Mouse (Mus musculus): Measurements from ENCODE around the gene Snx25. TPM values are rescaled to one million over a fixed set of nuclear protein-coding genes. Genes with fewer than 3 reads are reported as not detected.

Gene Snx25
- 9.6 and 9.8 TPM in 2 replicates for polyA plus RNA-seq (2014; fragmentation: Nextera tagmentation; extraction: Ambion mirVana)

DNA sequence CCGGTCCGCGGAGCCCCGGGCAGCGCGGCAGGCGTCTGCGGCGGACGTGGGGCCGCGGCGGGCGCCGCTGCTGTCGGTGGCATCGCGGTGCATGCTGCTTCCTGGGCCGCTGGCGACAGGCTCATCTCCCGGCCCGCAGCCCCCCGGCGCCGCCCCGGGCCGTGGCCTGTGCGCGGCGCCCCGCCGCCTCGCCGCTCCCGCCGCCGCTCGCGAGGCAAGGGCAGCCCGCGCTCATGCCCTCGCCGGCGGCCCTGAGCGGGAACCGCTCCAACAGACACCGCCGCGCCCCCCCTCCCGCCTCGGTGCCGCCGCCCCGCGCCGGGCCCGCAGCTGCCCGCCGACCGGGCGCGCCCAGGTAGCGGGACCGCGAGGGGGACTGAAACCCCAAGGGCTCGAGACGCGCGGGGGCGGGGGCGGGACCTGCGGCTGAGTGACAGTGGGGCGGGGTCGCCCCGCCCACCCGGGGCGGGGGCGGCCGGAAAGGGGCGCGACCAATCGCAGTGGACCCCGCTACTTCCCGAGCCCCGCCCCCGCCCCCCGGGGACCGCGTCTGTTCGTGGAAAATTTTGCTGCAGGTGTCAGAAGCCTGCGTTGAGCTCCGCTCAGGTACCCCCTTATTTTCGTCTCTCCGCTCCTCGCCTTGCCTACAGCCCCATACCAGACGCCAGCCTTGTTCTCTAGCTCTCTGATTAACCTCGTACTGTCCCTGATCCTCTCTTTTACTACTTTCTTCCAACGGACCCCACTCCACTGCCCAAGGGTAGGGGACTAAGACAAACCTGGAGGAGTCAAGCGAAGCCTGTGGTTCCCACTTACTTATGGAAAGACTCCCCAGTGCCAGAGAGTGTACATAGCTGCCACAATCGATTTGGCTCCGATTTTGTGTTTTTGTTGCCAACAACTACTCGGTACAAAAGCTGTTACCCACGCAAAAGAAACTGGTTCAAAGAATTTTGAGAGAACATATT, at the start of gene Snx25:
Gene Snx25 (minus strand): TSS at position 96 of the 968 bp plus-strand sequence.
- peak; percentile 89 for ATAC-seq (ENCODE audit: low read depth)
- peak; percentile 88 for DNase-seq (ENCODE audit: low spot score)
- Histone ChIP-seq H3K4me3 (ENCODE audit: low read depth, low read length) (peak within 1 kb of the TSS; percentile 79), H3K9me3 (ENCODE audit: control insufficient read depth, low read length) (no peaks in the 10 kb centered on the region), H3K4me2 (ENCODE audit: low read depth, low read length) (peak within 1 kb of the TSS; percentile 84), H3K27ac (replicated peaks; ENCODE audit: low read depth, low read length) (no peak within 1 kb of the TSS), H3K9ac (ENCODE audit: low read depth, low read length) (peak within 1 kb of the TSS; percentile 80), H3K36me3 (ENCODE audit: control insufficient read depth, insufficient read depth, low read length) (no peaks in the 10 kb centered on the region), H3K27me3 (replicated peaks; ENCODE audit: control insufficient read depth, insufficient read depth, low read length) (no peaks in the 10 kb centered on the region), H3K4me1 (ENCODE audit: control insufficient read depth, insufficient read depth, low read length) (peaks cover 12% of the 10 kb centered on the region)
- WGBS: 9% methylated on average over 17 of the region's 103 CpGs

GRCm38 (mm10) chr8:46197673-46198072, 45.7 kb upstream of the Snx25 start:
- no peak for ATAC-seq (ENCODE audit: low read depth)
- Histone ChIP-seq H3K4me1 (ENCODE audit: control insufficient read depth, insufficient read depth, low read length) (no peaks in the 10 kb centered on the region), H3K9me3 (ENCODE audit: control insufficient read depth, low read length) (no peaks in the 10 kb centered on the region), H3K9ac (ENCODE audit: low read depth, low read length) (no peak overlapping the region), H3K4me2 (ENCODE audit: low read depth, low read length) (no peak overlapping the region), H3K27me3 (replicated peaks; ENCODE audit: control insufficient read depth, insufficient read depth, low read length) (no peaks in the 10 kb centered on the region), H3K36me3 (ENCODE audit: control insufficient read depth, insufficient read depth, low read length) (peaks cover 34% of the 10 kb centered on the region), H3K4me3 (ENCODE audit: low read depth, low read length) (no peak overlapping the region), H3K27ac (replicated peaks; ENCODE audit: low read depth, low read length) (no peak overlapping the region)
- WGBS: 82% methylated on average over 5 of the region's 5 CpGs
- no peak for DNase-seq (ENCODE audit: low spot score)

DNA sequence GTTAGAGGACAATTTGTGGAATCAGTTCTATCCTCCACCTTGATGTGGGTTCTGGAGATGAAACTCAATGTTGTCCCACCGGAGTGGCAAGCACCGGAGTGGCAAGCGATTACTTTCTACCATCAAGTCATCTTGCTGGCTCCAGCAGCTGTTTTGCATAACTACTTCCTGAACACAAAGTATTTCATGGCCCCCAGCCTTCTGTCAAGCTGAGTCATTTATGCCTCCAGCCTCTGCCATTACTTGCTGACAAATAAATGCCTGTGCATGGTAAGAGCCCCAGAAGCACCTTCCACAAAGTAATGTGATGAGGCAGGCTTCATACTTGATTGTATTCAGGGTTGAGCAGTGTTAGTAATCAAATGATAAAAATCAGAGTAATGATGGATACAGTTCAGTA, 44.9 kb upstream of the Snx25 start:
- H3K27ac ChIP-seq (replicated peaks; ENCODE audit: low read depth, low read length): no peak overlapping the region
- 71% methylated on average over 3 of the region's 3 CpGs for WGBS
- no peaks in the 10 kb centered on the region for H3K27me3 ChIP-seq (replicated peaks; ENCODE audit: control insufficient read depth, insufficient read depth, low read length)
- DNase-seq (ENCODE audit: low spot score) (no peak), ATAC-seq (ENCODE audit: low read depth) (no peak)
- no peaks in the 10 kb centered on the region for H3K9me3 ChIP-seq (ENCODE audit: control insufficient read depth, low read length)
- peaks cover 40% of the 10 kb centered on the region for H3K36me3 ChIP-seq (ENCODE audit: control insufficient read depth, insufficient read depth, low read length)
- H3K4me2 ChIP-seq (ENCODE audit: low read depth, low read length): no peak overlapping the region
- H3K9ac ChIP-seq (ENCODE audit: low read depth, low read length): no peak overlapping the region
- H3K4me3 ChIP-seq (ENCODE audit: low read depth, low read length): no peak overlapping the region
- no peaks in the 10 kb centered on the region for H3K4me1 ChIP-seq (ENCODE audit: control insufficient read depth, insufficient read depth, low read length)

DNA sequence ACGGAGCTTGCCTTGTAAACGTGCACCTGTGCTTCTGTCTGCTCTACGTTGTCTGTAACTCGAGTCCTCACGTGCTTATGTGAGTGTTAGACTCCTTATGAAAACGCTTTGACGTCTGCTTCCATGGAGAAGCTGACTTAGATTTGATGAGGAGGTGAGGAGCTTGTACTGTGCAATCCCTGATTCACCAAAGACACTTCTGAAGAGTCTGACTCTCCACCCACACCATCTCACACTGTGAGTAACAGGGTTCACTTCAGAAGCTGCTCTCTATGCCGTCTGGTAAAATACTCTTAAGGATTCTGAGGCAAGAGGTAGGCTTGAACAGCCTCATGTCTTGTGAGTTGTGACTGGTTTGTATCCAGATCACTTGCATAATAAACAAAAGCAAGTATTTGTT, 41.1 kb upstream of the Snx25 start:
- H3K4me1 ChIP-seq (ENCODE audit: control insufficient read depth, insufficient read depth, low read length): no peaks in the 10 kb centered on the region
- WGBS: 82% methylated on average over 8 of the region's 8 CpGs
- DNase-seq (ENCODE audit: low spot score): no peak

GRCm38 (mm10) chr8:46185361-46185760, 33.4 kb upstream of the Snx25 start:
- Histone ChIP-seq H3K9me3 (ENCODE audit: control insufficient read depth, low read length) (no peaks in the 10 kb centered on the region), H3K27ac (replicated peaks; ENCODE audit: low read depth, low read length) (no peak overlapping the region), H3K4me1 (ENCODE audit: control insufficient read depth, insufficient read depth, low read length) (no peaks in the 10 kb centered on the region), H3K9ac (ENCODE audit: low read depth, low read length) (no peak overlapping the region), H3K36me3 (ENCODE audit: control insufficient read depth, insufficient read depth, low read length) (peaks cover 18% of the 10 kb centered on the region), H3K27me3 (replicated peaks; ENCODE audit: control insufficient read depth, insufficient read depth, low read length) (no peaks in the 10 kb centered on the region), H3K4me3 (ENCODE audit: low read depth, low read length) (no peak overlapping the region), H3K4me2 (ENCODE audit: low read depth, low read length) (no peak overlapping the region)
- ATAC-seq (ENCODE audit: low read depth) (no peak), DNase-seq (ENCODE audit: low spot score) (peak; percentile 74)
- WGBS: 4% methylated on average over 2 of the region's 2 CpGs

More for the DNA sequence above, 41.1 kb upstream of the Snx25 start:
- Histone ChIP-seq H3K36me3 (ENCODE audit: control insufficient read depth, insufficient read depth, low read length) (peaks cover 49% of the 10 kb centered on the region), H3K4me3 (ENCODE audit: low read depth, low read length) (no peak overlapping the region), H3K9me3 (ENCODE audit: control insufficient read depth, low read length) (no peaks in the 10 kb centered on the region), H3K9ac (ENCODE audit: low read depth, low read length) (no peak overlapping the region), H3K4me2 (ENCODE audit: low read depth, low read length) (no peak overlapping the region), H3K27me3 (replicated peaks; ENCODE audit: control insufficient read depth, insufficient read depth, low read length) (no peaks in the 10 kb centered on the region), H3K27ac (replicated peaks; ENCODE audit: low read depth, low read length) (no peak overlapping the region)
- no peak for ATAC-seq (ENCODE audit: low read depth)

DNA sequence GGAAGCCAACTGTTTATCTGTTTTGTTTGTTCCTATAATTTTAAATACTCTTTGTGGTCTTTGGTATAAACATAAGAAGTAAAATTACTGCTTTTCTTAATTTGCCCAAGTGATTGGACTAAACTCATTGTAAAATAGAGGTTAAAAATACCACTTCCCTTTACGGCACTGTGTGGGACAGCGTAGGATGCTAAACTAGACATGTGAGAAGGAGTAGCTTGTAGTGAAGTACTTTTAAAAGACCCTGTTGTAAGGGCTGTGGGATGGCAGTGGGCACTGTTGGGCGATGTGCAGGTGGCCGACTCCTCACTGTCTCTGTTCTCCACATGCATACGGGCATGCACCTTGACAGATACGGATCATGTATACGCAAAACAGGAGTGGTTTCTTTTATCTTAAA, 28.2 kb upstream of the Snx25 start:
- no peak for DNase-seq (ENCODE audit: low spot score)
- Histone ChIP-seq H3K27ac (replicated peaks; ENCODE audit: low read depth, low read length) (no peak overlapping the region), H3K4me2 (ENCODE audit: low read depth, low read length) (no peak overlapping the region), H3K36me3 (ENCODE audit: control insufficient read depth, insufficient read depth, low read length) (peaks cover 20% of the 10 kb centered on the region; the same call in 1 of the 2 replicates), H3K4me1 (ENCODE audit: control insufficient read depth, insufficient read depth, low read length) (no peaks in the 10 kb centered on the region), H3K27me3 (replicated peaks; ENCODE audit: control insufficient read depth, insufficient read depth, low read length) (no peaks in the 10 kb centered on the region), H3K9ac (ENCODE audit: low read depth, low read length) (no peak overlapping the region), H3K4me3 (ENCODE audit: low read depth, low read length) (no peak overlapping the region), H3K9me3 (ENCODE audit: control insufficient read depth, low read length) (no peaks in the 10 kb centered on the region)
- WGBS: 91% methylated on average over 7 of the region's 7 CpGs
- no peak for ATAC-seq (ENCODE audit: low read depth)

GRCm38 (mm10) chr8:46173651-46174050, 21.7 kb upstream of the Snx25 start:
- no peaks in the 10 kb centered on the region for H3K27me3 ChIP-seq (replicated peaks; ENCODE audit: control insufficient read depth, insufficient read depth, low read length)
- 72% methylated on average over 2 of the region's 2 CpGs for WGBS
- ATAC-seq (ENCODE audit: low read depth) (no peak), DNase-seq (ENCODE audit: low spot score) (no peak)
- H3K4me3 ChIP-seq (ENCODE audit: low read depth, low read length): no peak overlapping the region
- H3K9me3 ChIP-seq (ENCODE audit: control insufficient read depth, low read length): no peaks in the 10 kb centered on the region
- no peak overlapping the region for H3K27ac ChIP-seq (replicated peaks; ENCODE audit: low read depth, low read length)
- H3K4me2 ChIP-seq (ENCODE audit: low read depth, low read length): no peak overlapping the region
- H3K9ac ChIP-seq (ENCODE audit: low read depth, low read length): no peak overlapping the region
- peaks cover 25% of the 10 kb centered on the region for H3K36me3 ChIP-seq (ENCODE audit: control insufficient read depth, insufficient read depth, low read length)
- H3K4me1 ChIP-seq (ENCODE audit: control insufficient read depth, insufficient read depth, low read length): no peaks in the 10 kb centered on the region

DNA sequence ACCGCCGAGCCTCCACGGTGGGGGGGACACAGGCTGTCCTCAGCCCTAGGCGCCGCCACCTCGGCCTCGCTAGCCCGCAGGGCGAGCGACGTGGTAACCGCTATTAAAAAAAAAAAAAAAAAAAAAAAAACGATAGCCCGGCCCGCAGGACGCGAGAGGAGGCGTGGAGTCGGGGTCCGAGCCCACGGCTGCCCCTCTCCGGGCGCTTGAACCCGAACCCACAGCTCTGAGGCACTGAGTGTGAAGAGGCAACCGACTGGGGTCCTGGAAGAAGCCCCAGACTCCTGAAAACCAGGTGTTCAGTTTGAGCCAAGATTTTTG, 11.9 kb upstream of the Snx25 start:
- Histone ChIP-seq H3K36me3 (ENCODE audit: control insufficient read depth, insufficient read depth, low read length) (no peaks in the 10 kb centered on the region), H3K9ac (ENCODE audit: low read depth, low read length) (peak overlapping the region; percentile 88), H3K27ac (replicated peaks; ENCODE audit: low read depth, low read length) (peak overlapping the region; percentile 77; the same call in 1 of the 2 replicates), H3K4me1 (ENCODE audit: control insufficient read depth, insufficient read depth, low read length) (peaks cover 12% of the 10 kb centered on the region; the same call in 1 of the 2 replicates), H3K4me2 (ENCODE audit: low read depth, low read length) (peak overlapping the region; percentile 86), H3K9me3 (ENCODE audit: control insufficient read depth, low read length) (no peaks in the 10 kb centered on the region), H3K27me3 (replicated peaks; ENCODE audit: control insufficient read depth, insufficient read depth, low read length) (no peaks in the 10 kb centered on the region), H3K4me3 (ENCODE audit: low read depth, low read length) (peak overlapping the region; percentile 80)
- no peak for ATAC-seq (ENCODE audit: low read depth)
- WGBS: under 1% methylated on average over 21 of the region's 25 CpGs
- DNase-seq (ENCODE audit: low spot score): no peak
